Mouse (Mus musculus) embryonic stem cell, embryonic (primary cell): ENCODE data around the gene Hnrnpu.
"Not testable (repeated sequence)": the region's sequence is repeated elsewhere in the genome, so short reads cannot be mapped to it uniquely, and the experiment has no call there.

ENCODE experiments used
- CTCF ChIA-PET, 4 experiments: fragments of 300-600 bp in 2 of 4; fragments of 350-600 bp in 2 of 4; sonication (Branson Sonifier 250); formaldehyde crosslinking; loops; one replicate each; lab custom pipeline; 2022; ENCODE audit warnings: inconsistent platforms in 2 of 4; lab: Charles Lee
- POLR2A ChIA-PET, 4 experiments: fragments of 300-600 bp in 2 of 4; fragments of 350-600 bp in 2 of 4; sonication (Branson Sonifier 250); formaldehyde crosslinking; loops; one replicate each; lab custom pipeline; 2022; ENCODE audit warnings: antibody characterized with exemption in 4 of 4, inconsistent platforms in 1 of 4; lab: Charles Lee

The Hnrnpu gene

DNA sequence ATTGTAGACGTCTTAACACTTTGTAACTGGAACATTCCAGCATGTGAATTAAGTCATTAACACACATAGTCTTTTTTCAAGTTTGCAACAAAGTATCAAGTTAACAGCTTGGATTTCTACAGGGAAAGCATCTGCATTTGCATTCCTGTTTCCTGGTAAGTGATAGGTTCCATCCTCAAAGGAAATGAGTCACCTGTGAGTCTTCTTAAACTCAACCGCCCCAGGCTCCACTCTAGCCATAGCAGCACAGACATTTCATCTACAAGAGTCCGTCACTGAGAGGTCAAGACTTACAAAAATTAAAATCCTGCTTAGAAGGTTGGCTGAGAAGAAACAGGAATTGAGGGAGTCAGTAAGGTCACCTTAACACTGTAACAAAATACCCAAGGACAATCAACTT is 45.9 kb downstream of the Hnrnpu start:
- POLR2A ChIA-PET = no interaction called here
- CTCF ChIA-PET = interaction anchor here in 2 of 4 experiments (0.5 to 0.6 kb wide), 2 partner anchors 38 to 95 kb away, joined by 4 to 5 read pairs; no protein-coding TSS in a partner anchor

- POLR2A ChIA-PET = interaction anchor here in 2 of 4 experiments (1.1 to 1.4 kb wide), 4 partner anchors 16 to 119 kb away, joined by 3 to 4 read pairs (median 4); no protein-coding TSS in a partner anchor
- CTCF ChIA-PET = no interaction called here
Observed at GRCm38 (mm10) chr1:178287601-178288176, 49.9 kb downstream of the Hnrnpu start.

DNA sequence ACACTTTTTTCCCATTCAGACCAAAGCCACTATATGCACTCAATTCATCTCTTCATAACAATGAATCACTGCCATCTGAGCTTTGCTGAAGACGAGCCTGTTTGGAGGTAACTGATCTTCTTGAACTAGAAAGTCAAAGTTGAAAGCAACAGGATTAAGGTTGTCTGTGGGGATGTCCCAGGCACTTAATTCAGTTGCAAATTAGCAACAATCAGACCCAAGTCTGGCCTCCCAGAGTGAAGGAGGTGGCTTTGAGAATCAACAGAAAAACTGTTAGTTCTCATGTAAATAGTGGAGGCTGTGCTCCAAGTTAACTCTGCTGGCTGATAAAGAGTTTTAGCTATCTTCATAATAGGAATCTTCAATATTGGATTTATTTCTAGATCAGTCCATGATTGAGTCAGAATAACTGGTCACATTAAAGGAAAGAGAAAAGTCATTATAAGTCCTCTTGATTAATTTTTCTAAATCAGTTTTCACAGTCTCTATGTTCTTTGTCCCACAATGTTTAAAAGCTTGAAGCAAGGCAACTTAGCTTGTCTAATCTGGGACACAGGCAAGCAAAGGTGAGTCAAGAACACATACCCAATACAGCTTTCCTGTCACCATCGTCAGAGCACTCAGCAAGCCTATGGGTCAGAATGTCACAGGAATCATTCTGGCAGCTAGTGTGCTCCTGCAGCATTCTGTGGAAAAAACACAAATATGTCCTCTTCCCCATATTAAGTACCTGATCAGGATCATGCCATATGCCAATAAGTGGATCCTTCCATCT is 53.5 kb downstream of the Hnrnpu start:
- ChIA-PET CTCF (no interaction called here), POLR2A (interaction anchor here in 1 of 4 experiments (0.8 to 3.6 kb wide), 7 partner anchors 12 to 297 kb away, joined by 3 to 18 read pairs (median 3); partner anchors contain the start of gene Cox20)

- CTCF ChIA-PET = not testable (repeated sequence)
- POLR2A ChIA-PET = interaction anchor here in 1 of 4 experiments (0.6 to 3.6 kb wide), 7 partner anchors 11 to 1472 kb away, joined by 3 to 18 read pairs (median 4); partner anchors contain the start of gene Cox20
Observed at GRCm38 (mm10) chr1:178283314-178283713, 54.3 kb downstream of the Hnrnpu start.

DNA sequence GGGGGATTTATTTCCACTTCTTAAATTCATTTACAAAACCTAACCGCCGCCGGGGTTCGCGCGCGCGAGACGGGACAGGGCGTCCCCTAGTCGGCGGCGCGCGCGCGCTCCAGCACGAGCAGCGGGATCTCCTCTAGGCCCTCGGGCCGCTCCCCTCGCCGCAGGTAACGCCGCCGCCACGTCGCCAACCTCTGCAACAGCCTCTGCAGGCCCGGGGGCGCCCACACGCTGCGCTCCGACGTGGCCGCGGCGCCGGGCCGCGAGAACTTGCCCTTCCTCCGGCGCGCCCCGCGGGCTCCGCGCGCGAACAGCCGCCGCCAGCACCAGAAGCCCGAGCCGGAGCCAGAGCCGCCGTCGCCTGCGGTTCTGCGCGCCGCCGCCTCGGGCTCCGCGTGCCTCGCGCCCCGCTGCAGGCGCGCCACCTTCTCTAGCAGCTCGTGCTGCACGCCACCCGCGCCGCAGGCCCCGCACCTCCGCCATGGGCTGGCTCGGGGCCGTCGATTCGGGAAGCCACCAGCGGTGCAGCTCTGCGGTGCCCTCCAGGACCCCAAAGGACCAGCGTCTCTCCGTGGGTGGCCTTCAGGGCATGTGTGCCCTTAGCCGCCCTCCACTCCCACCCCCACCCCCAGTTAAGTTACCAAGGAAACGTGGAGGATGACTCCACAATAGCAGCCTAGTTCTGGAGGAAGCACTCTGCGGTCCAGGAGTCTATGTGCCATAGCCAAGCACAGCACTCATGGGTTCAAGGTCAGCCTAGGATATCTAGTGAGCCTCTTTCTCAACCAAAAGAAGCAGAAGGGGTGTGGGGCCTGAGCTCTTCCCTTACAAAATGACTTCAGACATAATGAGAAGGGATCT is 61.3 kb downstream of the Hnrnpu start:
- POLR2A ChIA-PET = interaction anchor here in 3 of 4 experiments (0.6 to 3.5 kb wide), 11 partner anchors 9 to 728 kb away, joined by 3 to 19 read pairs (median 3); partner anchors contain the start of genes Cox20 (in 1 of the 3) and Hnrnpu (in 1 of the 3)
- CTCF ChIA-PET = interaction anchor here in 1 of 4 experiments (1.0 kb wide), 1 partner anchor 189 kb away, joined by 3 read pairs; no protein-coding TSS in a partner anchor

- POLR2A ChIA-PET = interaction anchor here in 2 of 4 experiments (0.8 to 1.5 kb wide), 3 partner anchors 60 to 291 kb away, joined by 3 to 4 read pairs (median 3); partner anchors contain the start of gene Hnrnpu (in 1 of the 2)
- CTCF ChIA-PET = interaction anchor here in 1 of 4 experiments (1.0 kb wide), 1 partner anchor 190 kb away, joined by 3 read pairs; no protein-coding TSS in a partner anchor
Observed at GRCm38 (mm10) chr1:178275738-178276053, 61.9 kb downstream of the Hnrnpu start.

- ChIA-PET POLR2A (interaction anchor here in 3 of 4 experiments (0.6 to 1.5 kb wide), 8 partner anchors 17 to 1456 kb away, joined by 3 to 6 read pairs (median 4); partner anchors contain the start of gene Hnrnpu (in 1 of the 3)), CTCF (no interaction called here)
Observed at GRCm38 (mm10) chr1:178275174-178275730, 62.3 kb downstream of the Hnrnpu start.
